Mouse (Mus musculus): ENCODE measurements around the gene Fgd2. TPM values are rescaled to one million over a fixed set of nuclear protein-coding genes. Genes with fewer than 3 reads are reported as not detected.
"Not testable (repeated sequence)": the region's sequence is repeated elsewhere in the genome, so short reads cannot be mapped to it uniquely, and the experiment has no call there.

Fgd2 gene
- polyA plus RNA-seq, 1 experiment from 2014 or later = 3.2 TPM

DNA sequence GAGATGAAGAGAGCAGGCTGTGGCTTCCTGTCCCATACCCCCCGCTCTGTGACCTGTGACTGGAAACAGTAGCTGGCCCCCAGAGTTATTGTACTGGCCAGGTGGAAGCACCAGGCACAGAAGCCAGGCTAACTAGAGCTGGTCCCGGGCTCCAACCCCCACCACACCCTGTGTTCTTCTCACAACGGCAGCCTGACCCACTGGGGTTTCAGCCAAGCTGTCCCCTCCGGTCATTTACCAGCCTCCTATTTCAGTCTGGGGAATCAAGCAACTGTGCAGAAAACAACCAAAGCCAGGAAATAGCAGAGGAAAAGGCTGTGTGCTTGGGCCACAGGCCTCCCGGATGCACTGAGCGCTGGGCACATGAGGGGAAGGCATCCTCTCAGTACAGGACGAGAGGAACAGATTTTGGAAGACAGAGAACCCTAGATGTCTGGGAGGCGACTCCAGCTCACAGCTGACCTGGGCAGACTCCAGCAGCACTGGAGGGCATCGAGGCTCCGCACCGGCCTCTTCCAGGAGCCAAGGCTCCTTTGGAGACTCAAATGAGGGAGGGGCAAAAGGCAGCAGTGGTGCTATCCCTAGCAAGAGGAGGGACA lies 21.4 kb upstream of the Fgd2 start:
- H3K36me3 ChIP-seq = peaks cover 85% of the 10 kb centered on the region
- H3K9ac ChIP-seq (replicated peaks) = 0 out of 2 replicates have a peak overlapping the region, but pooled peaks have one; percentile 14
- 92% methylated on average over 11 of the region's 11 CpGs for WGBS
- H3K4me2 ChIP-seq (replicated peaks) = no peak overlapping the region
- H3K27me3 ChIP-seq = no peaks in the 10 kb centered on the region
- no peak overlapping the region for H3K4me3 ChIP-seq (replicated peaks)
- H3K4me1 ChIP-seq (replicated peaks) = peaks cover 34% of the 10 kb centered on the region
- no peaks in the 10 kb centered on the region for H3K9me3 ChIP-seq
- ATAC-seq = no peak
- peak overlapping the region; percentile 35; the same call in 1 of the 2 replicates for H3K27ac ChIP-seq

DNA sequence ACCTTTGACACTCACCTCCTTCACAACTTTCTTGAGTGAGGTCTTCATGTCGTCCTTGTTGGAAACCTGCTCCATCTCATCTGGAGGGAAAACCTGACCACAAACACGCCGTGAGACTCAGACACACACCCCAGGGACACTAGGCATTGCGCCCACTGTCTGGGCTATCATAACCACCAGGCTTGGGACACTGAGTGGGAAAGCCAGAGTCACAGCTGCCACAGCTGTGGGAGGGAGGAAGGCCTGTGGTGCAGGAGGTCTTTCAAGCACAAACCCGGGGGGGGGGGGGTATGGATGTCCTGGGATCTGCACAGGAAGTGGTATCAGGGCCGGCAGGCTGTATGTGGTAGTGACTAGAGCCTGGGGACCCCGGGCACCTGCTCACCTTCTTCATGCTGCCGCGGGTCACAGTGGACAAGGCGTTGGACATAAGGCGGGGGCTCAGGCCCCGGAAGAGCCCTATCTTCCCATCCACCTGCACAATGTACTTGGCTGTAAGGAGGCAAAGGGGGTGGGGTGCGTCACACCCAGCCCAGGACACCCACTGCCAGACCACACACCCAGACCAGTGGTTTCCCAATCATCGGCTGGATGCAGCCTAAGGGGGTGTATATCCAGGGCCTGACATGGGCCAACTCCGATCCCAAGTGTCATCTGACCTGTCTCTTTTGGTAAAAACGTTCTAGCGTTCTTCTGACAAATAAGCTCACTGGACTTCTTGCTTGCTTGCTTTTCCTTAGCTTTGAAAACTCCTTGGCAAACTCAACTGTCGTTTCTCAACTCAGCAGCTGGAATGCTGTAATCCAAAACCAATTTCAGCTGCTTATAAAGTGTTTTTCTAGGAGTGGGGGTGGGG lies 20.1 kb upstream of the Fgd2 start:
- Histone ChIP-seq H3K9me3 (no peaks in the 10 kb centered on the region), H3K27ac (no peak overlapping the region), H3K4me1 (replicated peaks) (peaks cover 39% of the 10 kb centered on the region), H3K4me3 (replicated peaks) (no peak overlapping the region), H3K9ac (replicated peaks) (no peak overlapping the region), H3K4me2 (replicated peaks) (no peak overlapping the region), H3K27me3 (no peaks in the 10 kb centered on the region), H3K36me3 (peaks cover 78% of the 10 kb centered on the region)
- 84% methylated on average over 18 of the region's 18 CpGs for WGBS
- no peak for ATAC-seq

DNA sequence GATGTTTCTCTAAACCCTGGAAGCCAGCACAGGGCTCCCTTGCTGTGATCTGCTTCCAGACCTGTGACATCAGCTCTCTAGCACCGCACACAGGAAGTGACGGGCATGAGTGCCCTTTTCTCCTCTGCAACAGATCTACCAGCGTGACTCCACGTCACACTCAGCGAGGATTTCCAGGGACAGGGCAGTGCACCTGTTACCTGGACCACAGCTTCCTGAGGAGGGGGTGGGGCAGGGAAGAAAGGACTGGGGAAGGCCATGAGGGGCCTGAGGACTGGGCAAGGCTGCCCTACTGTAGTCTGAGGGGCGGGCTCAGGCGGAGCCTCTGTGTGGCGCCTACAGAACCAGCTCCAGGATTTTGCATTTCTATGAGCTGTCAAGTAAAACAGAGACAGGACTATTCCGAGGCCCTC lies 19.1 kb upstream of the Fgd2 start:
- Histone ChIP-seq H3K9me3 (no peaks in the 10 kb centered on the region), H3K4me3 (replicated peaks) (no peak overlapping the region), H3K4me1 (replicated peaks) (peaks cover 48% of the 10 kb centered on the region), H3K4me2 (replicated peaks) (peak overlapping the region; percentile 17; the same call in 1 of the 2 replicates), H3K27me3 (no peaks in the 10 kb centered on the region), H3K27ac (peak overlapping the region; percentile 74), H3K9ac (replicated peaks) (peak overlapping the region; percentile 56), H3K36me3 (peaks cover 68% of the 10 kb centered on the region)
- 19% methylated on average over 9 of the region's 9 CpGs for WGBS
- peak; percentile 43 for ATAC-seq

DNA sequence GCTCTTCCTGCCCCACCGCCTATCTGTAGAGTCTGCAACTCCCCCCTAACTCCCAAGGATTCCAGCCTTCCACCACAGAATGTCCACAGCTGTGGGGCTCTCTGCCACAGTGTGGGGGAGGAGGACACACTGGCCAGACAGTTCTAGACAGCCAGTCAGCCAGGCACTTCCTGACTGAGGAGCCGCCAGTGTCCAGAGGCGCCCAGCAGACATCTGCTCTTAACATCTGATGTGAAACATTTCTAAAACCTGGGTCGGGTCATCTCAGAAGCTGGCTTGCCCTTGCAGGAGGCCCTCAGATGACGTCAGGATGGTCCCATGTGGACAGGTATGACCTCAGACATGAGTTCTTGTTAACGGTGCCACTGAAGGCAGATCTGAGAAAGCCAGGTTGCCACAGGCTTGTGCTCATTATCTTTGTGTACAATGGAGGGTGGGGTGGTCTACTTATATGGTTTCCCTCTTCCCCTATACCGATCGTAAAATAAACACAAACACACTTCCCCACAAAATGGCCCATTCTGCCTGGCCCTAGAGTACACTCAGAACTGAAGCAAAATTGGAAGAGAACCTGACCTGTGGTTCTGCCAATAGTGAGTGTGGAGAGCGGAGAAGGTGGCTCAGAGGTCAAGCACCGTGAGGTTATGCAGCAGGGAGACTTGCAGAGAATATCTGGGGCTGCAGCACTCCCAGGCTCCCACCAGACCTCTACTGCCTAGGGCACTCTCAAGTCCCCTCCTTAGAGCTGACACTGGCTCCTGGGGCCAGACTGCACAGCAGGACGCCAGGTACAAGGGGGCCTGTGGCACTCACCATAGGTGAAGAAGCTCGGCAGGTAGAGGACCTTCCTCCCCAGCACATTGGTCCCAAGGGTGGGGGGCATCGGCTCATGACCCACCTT lies 18.5 kb upstream of the Fgd2 start:
- H3K27ac ChIP-seq = peak overlapping the region; percentile 74
- H3K27me3 ChIP-seq = no peaks in the 10 kb centered on the region
- peaks cover 62% of the 10 kb centered on the region for H3K36me3 ChIP-seq
- H3K4me3 ChIP-seq (replicated peaks) = no peak overlapping the region
- WGBS = 53% methylated on average over 13 of the region's 13 CpGs
- no peaks in the 10 kb centered on the region for H3K9me3 ChIP-seq
- peaks cover 50% of the 10 kb centered on the region for H3K4me1 ChIP-seq (replicated peaks)
- peak overlapping the region; percentile 17; the same call in 1 of the 2 replicates for H3K4me2 ChIP-seq (replicated peaks)
- peak; percentile 28 for ATAC-seq
- H3K9ac ChIP-seq (replicated peaks) = peak overlapping the region; percentile 56

DNA sequence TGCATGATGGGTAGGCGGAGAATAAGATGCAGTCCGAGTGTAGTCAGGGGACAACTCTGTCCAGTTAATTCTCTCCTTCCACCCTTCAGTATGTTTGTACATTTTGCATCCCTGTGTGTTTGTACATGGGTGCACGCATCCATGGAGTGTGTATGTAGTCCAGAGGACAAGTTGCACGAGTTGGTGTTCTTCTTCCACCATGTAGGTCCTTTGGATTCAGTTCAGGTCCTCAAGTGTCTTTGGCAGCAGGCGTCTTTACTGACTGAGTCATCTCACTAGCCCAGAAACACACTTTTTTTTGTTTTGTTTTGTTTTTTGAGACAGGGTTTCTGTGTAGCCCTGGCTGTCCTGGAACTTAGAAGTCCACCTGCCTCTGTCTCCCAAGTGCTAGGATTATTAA lies 17.5 kb upstream of the Fgd2 start:
- no peak overlapping the region for H3K9ac ChIP-seq (replicated peaks)
- no peak for ATAC-seq
- no peak overlapping the region for H3K4me3 ChIP-seq (replicated peaks)

DNA sequence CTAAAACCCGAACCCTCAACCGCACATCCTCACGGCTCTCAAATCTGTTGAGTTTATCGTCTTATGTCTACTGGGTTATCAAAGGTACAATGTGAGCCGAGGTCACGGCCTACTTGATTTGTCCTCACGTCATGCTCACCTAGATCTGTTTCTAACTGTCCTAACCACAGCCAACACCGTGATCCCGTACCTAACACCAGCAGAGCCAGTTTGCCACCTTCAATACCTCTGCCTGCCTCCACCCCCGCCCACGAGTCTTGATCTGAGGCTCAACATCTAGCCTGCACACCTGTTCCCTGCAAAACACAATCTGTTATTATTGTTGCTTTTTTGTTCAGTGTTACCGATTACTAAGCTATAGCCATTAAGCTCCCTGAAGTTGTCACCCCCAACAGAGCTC lies 15.4 kb upstream of the Fgd2 start:
- H3K27ac ChIP-seq = no peak overlapping the region
- H3K9me3 ChIP-seq = no peaks in the 10 kb centered on the region
- H3K27me3 ChIP-seq = no peaks in the 10 kb centered on the region
- peak overlapping the region; percentile 93 for H3K9ac ChIP-seq (replicated peaks)
- H3K4me1 ChIP-seq (replicated peaks) = peaks cover 42% of the 10 kb centered on the region
- peak overlapping the region; percentile 88 for H3K4me3 ChIP-seq (replicated peaks)
- 96% methylated on average over 12 of the region's 12 CpGs for WGBS
- no peak for ATAC-seq
- peaks cover 33% of the 10 kb centered on the region for H3K36me3 ChIP-seq
- peak overlapping the region; percentile 75 for H3K4me2 ChIP-seq (replicated peaks)

More for the DNA sequence above, 17.5 kb upstream of the Fgd2 start:
- Histone ChIP-seq H3K36me3 (peaks cover 53% of the 10 kb centered on the region), H3K4me2 (replicated peaks) (no peak overlapping the region), H3K27ac (no peak overlapping the region), H3K9me3 (no peaks in the 10 kb centered on the region), H3K4me1 (replicated peaks) (peaks cover 47% of the 10 kb centered on the region), H3K27me3 (no peaks in the 10 kb centered on the region)
- 90% methylated on average over 5 of the region's 5 CpGs for WGBS

DNA sequence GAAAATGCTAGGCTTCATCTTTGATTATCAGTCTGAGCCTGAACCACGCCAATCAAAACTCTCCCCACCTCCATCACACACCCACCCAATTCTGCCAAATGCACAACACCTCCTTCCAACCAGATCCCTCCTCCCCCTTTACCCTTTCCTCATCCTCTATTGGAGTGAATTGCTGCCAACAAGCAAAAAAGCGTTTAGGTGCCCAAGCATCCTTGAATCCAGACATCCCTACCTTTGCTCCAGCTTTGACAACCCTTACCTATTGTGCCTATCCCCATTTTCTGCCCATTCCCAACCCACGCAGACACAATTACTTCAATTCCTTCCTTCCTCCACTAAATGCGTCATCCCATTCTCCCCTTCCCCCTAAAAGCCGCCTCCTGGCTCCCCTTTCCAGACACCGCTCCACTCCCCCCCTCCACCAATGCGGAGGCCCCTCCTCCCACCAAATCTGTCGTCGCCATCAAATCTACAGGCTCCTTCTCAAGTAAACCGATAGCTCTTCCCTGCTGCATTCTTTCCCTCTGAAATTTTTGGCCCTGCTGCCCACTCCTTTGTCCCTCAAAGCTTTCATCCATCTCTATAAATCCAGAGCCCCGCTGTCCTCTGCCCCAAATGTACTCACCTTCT lies 14.1 kb upstream of the Fgd2 start:
- peak overlapping the region; percentile 93 for H3K9ac ChIP-seq (replicated peaks)
- H3K36me3 ChIP-seq = peaks cover 27% of the 10 kb centered on the region
- peak overlapping the region; percentile 88 for H3K4me3 ChIP-seq (replicated peaks)
- WGBS = 4% methylated on average over 11 of the region's 11 CpGs
- H3K27ac ChIP-seq = peak overlapping the region; percentile 94
- peaks cover 36% of the 10 kb centered on the region for H3K4me1 ChIP-seq (replicated peaks)
- no peaks in the 10 kb centered on the region for H3K27me3 ChIP-seq
- peak overlapping the region; percentile 75 for H3K4me2 ChIP-seq (replicated peaks)
- no peaks in the 10 kb centered on the region for H3K9me3 ChIP-seq
- no peak; the same call in 1 of the 2 replicates for ATAC-seq

DNA sequence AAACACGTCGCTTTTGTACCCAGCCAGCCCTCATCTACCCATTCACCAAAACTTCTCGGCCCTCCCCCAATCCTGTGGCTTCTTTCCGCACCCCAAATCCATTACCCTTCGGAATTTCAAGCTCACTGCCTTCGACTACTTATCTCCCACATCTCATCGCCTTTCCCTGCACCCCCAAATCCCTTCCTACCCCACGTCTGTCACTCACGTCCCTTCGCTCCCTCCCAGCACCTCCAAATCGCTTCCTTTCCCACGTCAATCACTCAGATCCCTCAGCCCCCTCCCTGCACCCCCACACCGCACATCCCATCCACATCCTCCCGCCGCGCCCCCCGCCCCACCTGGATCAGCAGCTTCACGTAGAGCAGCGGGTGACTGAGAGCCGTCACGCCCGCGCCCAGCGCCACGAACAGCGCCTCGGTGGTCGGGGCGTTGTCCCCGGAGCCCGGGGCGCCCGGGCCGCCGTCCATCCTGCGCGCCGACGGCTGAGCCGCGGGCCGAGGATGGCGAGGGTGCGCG lies 13.5 kb upstream of the Fgd2 start:
- Histone ChIP-seq H3K9me3 (no peaks in the 10 kb centered on the region), H3K4me2 (replicated peaks) (peak overlapping the region; percentile 75), H3K9ac (replicated peaks) (peak overlapping the region; percentile 93), H3K36me3 (peaks cover 24% of the 10 kb centered on the region), H3K27me3 (no peaks in the 10 kb centered on the region), H3K4me1 (replicated peaks) (peaks cover 30% of the 10 kb centered on the region), H3K4me3 (replicated peaks) (peak overlapping the region; percentile 88), H3K27ac (peak overlapping the region; percentile 94)
- WGBS = under 1% methylated on average over 45 of the region's 45 CpGs
- ATAC-seq = peak; percentile 21

DNA sequence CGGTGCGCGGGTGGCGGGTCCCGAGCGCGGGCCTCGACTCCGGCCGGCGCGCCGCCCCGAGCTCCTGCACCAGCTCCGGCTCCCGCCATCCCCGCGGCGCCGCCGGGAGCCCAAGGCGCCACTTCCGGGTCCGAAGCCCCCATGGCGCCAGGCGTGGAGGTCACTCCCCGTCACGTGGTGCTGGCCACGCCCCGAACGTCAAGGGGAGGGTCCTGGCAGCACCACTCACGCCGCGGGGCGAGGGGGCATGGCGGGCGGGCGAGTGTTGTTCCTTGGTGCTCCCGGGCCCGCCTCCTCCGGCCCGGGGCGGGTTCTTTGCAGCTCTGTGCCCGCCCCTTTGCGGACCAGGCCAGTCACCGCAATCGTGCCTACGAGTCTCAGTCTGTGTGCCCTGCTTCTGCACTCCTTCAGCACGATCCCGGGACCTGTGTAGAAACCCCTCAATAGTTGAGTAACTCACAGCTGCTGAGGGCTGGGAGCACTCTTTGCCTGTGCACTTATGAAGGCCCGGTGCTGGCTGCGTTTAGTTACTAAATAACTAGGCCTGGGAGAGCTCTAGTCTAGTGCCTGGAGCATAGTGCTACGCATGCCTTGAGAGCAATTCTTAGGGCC lies 13.0 kb upstream of the Fgd2 start, which contains the start of gene Mtch1:
TSS of gene Mtch1 (minus strand) at position 290 of the 612 bp plus-strand sequence.
- Histone ChIP-seq H3K27ac (peak within 1 kb of the TSS; percentile 94), H3K4me1 (replicated peaks) (peaks cover 25% of the 10 kb centered on the region), H3K36me3 (peaks cover 18% of the 10 kb centered on the region), H3K4me2 (replicated peaks) (peak within 1 kb of the TSS; percentile 75), H3K9ac (replicated peaks) (peak within 1 kb of the TSS; percentile 93), H3K9me3 (no peaks in the 10 kb centered on the region), H3K27me3 (no peaks in the 10 kb centered on the region), H3K4me3 (replicated peaks) (peak within 1 kb of the TSS; percentile 88)
- peak; percentile 93 for ATAC-seq
- WGBS = under 1% methylated on average over 51 of the region's 53 CpGs

DNA sequence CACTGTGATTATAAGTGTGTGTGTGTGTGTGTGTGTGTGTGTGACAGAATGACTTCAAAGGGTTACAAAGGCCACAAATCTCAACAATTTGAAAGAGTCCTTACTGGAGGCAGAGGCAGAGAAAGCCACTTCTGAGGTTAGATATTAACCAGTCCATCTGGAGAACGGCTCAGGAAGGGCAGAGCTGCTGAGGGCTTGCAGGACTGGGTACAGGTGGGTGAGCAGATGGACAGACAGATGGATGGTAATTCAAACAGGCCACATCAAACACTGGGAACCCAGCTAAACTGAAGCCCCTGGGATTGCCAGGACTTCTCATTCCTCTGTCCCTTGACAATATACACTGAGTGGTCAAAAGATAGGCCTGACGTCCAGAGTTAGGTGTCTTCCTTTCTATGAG lies 11.7 kb upstream of the Fgd2 start:
- Histone ChIP-seq H3K36me3 (peaks cover 6% of the 10 kb centered on the region; the same call in 1 of the 2 replicates), H3K9ac (replicated peaks) (no peak overlapping the region), H3K9me3 (no peaks in the 10 kb centered on the region), H3K4me2 (replicated peaks) (no peak overlapping the region), H3K4me1 (replicated peaks) (peaks cover 21% of the 10 kb centered on the region), H3K4me3 (replicated peaks) (no peak overlapping the region), H3K27ac (no peak overlapping the region), H3K27me3 (no peaks in the 10 kb centered on the region)
- ATAC-seq = no peak
- 89% methylated on average over 2 of the region's 2 CpGs for WGBS

DNA sequence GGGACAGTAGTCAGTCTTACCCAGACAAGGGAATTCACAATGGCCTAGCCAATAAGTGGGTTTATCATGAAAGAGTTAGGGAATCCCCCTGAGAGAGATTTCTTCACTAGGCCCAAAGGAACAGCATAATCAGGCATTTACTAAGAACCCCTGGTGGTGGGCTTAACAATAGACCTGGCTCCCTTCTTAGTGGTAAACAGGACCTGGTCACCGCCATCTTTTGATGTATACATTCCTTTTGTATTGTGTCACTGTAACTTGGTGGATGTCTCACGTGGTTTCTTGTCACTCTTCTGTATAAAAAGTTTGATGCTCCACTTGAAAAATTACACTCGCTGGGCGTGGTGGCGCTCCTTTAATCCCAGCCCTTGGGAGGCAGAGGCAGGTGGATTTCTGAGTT lies 9.7 kb upstream of the Fgd2 start:
- WGBS = 58% methylated on average over 5 of the region's 5 CpGs
- H3K4me3 ChIP-seq (replicated peaks); ATAC-seq; H3K27me3 ChIP-seq; H3K36me3 ChIP-seq; H3K4me2 ChIP-seq (replicated peaks); H3K27ac ChIP-seq; H3K9me3 ChIP-seq; H3K9ac ChIP-seq (replicated peaks): not testable (repeated sequence)
- peaks cover 25% of the 10 kb centered on the region for H3K4me1 ChIP-seq (replicated peaks)
